Comparison of ENCODE assay signal across 8 mouse cellular contexts in genomic region chr1:89524369-89524768, GRCm38 (mm10).
DNase-seq lines count a peak whose midpoint lies in the region; ATAC-seq and TF ChIP-seq lines count a peak whose summit lies in the region.

No protein-coding gene starts in this region.

- no peaks in the 10 kb centered on the region for H3K27me3 ChIP-seq in lung, embryonic 14.5 days (ENCODE audit: insufficient read depth, low read length)

- no peak overlapping the region for H3K4me2 ChIP-seq in lung, embryonic 14.5 days

- ATAC-seq in lung, embryonic 14.5 days (ENCODE audit: insufficient read depth), result peak; percentile 48; the same call in 1 of the 2 replicates

- under 1% methylated on average over 4 of the region's 4 CpGs for WGBS in large intestine, adult 2 months
- WGBS in lung, embryonic 14.5 days, result under 1% methylated on average over 4 of the region's 4 CpGs

- DNase-seq in B cell, adult 2 months, result peak; percentile 52 to 55
- peak; percentile 86 to 96 for DNase-seq in adrenal gland, adult (ENCODE audit: inconsistent age in 2 of 2, low spot score in 1 of 2)
- peak; percentile 93 for DNase-seq in embryo, embryonic 10 days (ENCODE audit: low spot score)
- peak; percentile 82 to 88 for DNase-seq in gastrocnemius, postnatal 36 days
- peak; percentile 79 for DNase-seq in large intestine, adult 2 months (ENCODE audit: low read depth, low spot score)
- peak; percentile 98 for DNase-seq in lung, embryonic 14.5 days
- peak; percentile 79 for DNase-seq in retina, postnatal 7 days (ENCODE audit: low read depth, low spot score)
- peak; percentile 78 to 83 for DNase-seq in urinary bladder, adult 18-20 months (ENCODE audit: low spot score in 2 of 2)

- H3K36me3 ChIP-seq in lung, embryonic 14.5 days (ENCODE audit: insufficient read depth), result no peaks in the 10 kb centered on the region

- no peak overlapping the region for H3K27ac ChIP-seq in lung, embryonic 14.5 days (ENCODE audit: low read depth)

- intact Hi-C loops in gastrocnemius, postnatal 36 days (cut with DNase I), result loop anchor here (2.0 to 10.0 kb wide), 4 partner anchors 72 to 780 kb away; partner anchors contain the start of gene Agap1

- H3K9ac ChIP-seq in lung, embryonic 14.5 days, result no peak overlapping the region

- no peak overlapping the region for H3K4me3 ChIP-seq in lung, embryonic 14.5 days (ENCODE audit: low read depth, low read length)

- H3K9me3 ChIP-seq in lung, embryonic 14.5 days (ENCODE audit: low read depth, low read length), result no peaks in the 10 kb centered on the region

- H3K4me1 ChIP-seq in lung, embryonic 14.5 days (ENCODE audit: insufficient read depth), result peaks cover 11% of the 10 kb centered on the region; the same call in 1 of the 2 replicates

- TF ChIP-seq CTCF in lung, embryonic 14.5 days (IDR thresholded peaks at IDR 0.05; ENCODE audit: low read depth), result peak; percentile 98
